Mouse (Mus musculus) effector memory CD4-positive, alpha-beta T cell, adult 7 months (primary cell): ENCODE data around the gene Prkaca. TPM values are rescaled to one million over a fixed set of nuclear protein-coding genes. Genes with fewer than 3 reads are reported as not detected.

Experiments used
- polyA plus RNA-seq: library from polyadenylated mRNA; unstranded; fragments of 100-300 nt; shearing (Covaris generic); gene quantifications from one replicate; pipeline ENCODE4 v1.2.1, GENCODE M21; 2017

Gene Prkaca
- 37.4 TPM for polyA plus RNA-seq

GRCm38 (mm10) chr8:83972150-83973120 is at the start of gene Prkaca:
Gene Prkaca (plus strand): TSS chr8:83972993.

DNA sequence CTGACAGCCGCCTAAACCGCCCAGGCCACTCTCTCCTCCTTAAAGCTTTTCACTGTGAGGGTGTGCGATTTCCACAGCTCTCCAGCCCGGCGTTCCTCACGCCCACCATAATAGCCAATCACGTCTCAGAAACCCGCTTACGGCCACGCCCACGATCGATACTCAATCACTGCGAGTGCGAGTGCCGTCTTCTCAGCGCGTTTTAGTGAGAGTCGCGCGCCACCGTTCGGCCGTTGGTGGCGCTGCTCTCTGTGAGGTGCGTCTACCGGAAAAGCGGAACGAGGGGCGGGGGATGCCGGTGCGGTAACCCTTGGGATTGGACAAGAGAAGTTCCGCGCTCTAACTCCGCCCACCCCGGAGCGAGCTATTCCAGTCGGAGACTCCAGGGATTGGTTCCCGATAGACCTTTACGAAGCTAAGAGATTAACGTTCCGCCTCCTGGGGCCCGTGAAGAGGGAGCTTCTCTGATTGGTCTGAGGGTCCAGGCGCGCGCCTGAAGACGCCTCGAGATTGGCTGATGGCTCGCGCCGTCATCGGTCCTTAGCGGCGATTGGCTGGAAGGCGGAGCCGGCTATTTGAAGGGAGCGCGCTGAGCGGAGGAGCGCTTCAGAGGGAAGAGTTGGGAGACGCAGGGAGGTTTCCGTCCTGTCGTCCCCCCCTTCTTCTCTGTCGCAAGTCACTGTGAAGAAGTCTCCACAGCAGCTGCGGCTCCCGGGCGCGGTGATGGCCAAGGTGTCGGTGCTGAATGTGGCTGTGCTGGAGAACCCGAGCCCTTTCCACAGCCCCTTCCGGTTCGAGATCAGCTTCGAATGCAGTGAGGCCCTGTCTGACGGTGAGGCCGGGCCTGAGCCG is 17.5 kb upstream of the Prkaca start, which contains the start of the genes Gm10644 and Asf1b:
Gene Gm10644, minus strand, starts transcription at position 100 of the 852 bp plus-strand sequence.
Gene Asf1b, plus strand, starts transcription at position 402 of the 852 bp plus-strand sequence.

GRCm38 (mm10) chr8:83997511-83998141 is 24.8 kb downstream of the Prkaca start, which contains the start of gene Samd1:
Gene Samd1 (plus strand): TSS chr8:83997672.

GRCm38 (mm10) chr8:84001281-84002000 is 28.6 kb downstream of the Prkaca start, which contains the start of gene 1700067K01Rik:
Gene 1700067K01Rik (plus strand): TSS chr8:84001502.

GRCm38 (mm10) chr8:84011705-84012498 is 39.1 kb downstream of the Prkaca start, which contains the start of gene 2210011C24Rik:
Gene 2210011C24Rik (minus strand): TSS chr8:84012171.

GRCm38 (mm10) chr8:84021096-84021495 is 48.3 kb downstream of the Prkaca start, which contains the start of gene Palm3:
Gene Palm3 (plus strand): TSS chr8:84021471.

DNA sequence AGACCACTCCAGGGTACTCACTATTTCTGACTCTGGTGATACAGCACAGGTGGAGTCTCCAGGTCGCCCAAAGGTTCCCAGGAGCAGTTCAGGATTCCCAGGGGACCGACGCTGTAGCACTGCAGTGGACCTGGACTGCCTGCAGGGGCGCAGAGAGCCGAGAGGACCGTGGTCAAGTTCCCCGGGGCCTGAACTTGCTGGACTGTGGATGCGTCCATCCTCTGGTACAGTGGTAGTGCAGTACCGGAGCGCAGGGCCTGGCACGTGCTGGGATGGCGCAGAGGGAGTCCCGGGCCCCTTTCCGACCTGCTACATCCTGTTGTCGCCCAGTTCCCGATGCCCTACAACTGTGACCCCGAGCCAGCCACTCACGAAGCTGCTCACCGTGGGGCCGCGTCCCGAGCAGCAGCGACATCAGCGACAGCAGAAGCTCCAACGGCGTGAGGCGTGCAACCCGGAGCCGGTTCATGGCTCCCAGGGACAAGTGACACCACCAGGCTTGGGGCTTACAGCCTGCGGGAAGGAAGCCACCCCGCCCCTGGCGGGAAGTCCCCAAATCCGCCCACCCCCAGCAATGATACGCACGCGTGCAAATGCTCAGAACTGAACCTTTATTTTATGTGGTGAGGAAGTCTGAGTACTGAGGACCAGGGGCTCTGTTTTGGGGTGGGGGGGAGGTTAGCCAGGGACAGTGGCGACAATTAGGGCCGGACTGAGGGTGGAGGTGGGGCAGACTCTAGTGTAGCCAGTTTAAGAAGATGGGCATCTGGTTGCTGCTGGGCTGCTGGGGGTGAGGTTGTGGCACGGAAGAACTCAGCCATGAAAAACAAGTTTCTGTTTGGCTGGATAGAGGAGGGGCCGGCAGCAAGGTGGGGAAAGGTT is 69.5 kb downstream of the Prkaca start, which contains the start of gene Il27ra:
Gene Il27ra, minus strand, starts transcription at position 524 of the 882 bp plus-strand sequence.

DNA sequence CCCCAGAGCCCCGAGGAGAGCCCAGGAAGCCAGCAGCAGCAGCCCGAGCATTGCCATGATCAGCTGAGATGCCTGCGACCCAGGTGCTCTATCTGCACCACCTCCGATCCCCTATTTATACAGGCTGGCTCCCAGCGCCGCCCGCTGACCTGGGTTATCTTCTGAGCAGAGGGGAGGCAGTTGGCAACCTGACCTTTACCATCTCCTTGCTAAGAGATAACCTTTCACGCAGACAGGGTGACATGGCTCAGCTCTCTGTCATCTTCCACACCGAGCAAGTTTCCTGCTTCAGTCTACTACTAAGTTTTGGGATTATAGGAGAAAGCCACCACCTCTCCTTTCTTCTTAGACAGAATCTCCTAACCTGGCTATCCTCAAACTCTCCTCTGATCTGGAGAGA is 72.1 kb downstream of the Prkaca start, which contains the start of gene Rln3:
Gene Rln3, minus strand, starts transcription at position 101 of the 400 bp plus-strand sequence.

Other genes with a start within 250 kb of the Prkaca start
- 521 TPM for gene Adgre5, start 231.7 kb upstream of the Prkaca start, polyA plus RNA-seq
- 5.4 TPM for gene Adgrl1, start 72.9 kb upstream of the Prkaca start, polyA plus RNA-seq
- 0.85 TPM for gene Gm10644, start 17.8 kb upstream of the Prkaca start, polyA plus RNA-seq
- gene Asf1b, start 17.5 kb upstream of the Prkaca start, polyA plus RNA-seq, result 5.4 TPM
- 4.2 TPM for gene Samd1, start 24.7 kb downstream of the Prkaca start, polyA plus RNA-seq
- gene 1700067K01Rik, start 28.5 kb downstream of the Prkaca start, polyA plus RNA-seq, result not detected
- gene 2210011C24Rik, start 39.2 kb downstream of the Prkaca start, polyA plus RNA-seq, result 3.5 TPM
- 4.0 TPM for gene Palm3, start 48.5 kb downstream of the Prkaca start, polyA plus RNA-seq
- gene Il27ra, start 69.6 kb downstream of the Prkaca start, polyA plus RNA-seq, result 213 TPM
- gene Rln3, start 72.0 kb downstream of the Prkaca start, polyA plus RNA-seq, result 0.63 TPM
- gene Gm10643, start 92.1 kb downstream of the Prkaca start, polyA plus RNA-seq, result 2.2 TPM
- 26.0 TPM for gene Rfx1, start 93.8 kb downstream of the Prkaca start, polyA plus RNA-seq
- 29.9 TPM for gene Dcaf15, start 131.8 kb downstream of the Prkaca start, polyA plus RNA-seq
- gene Podnl1, start 153.0 kb downstream of the Prkaca start, polyA plus RNA-seq, result 43.1 TPM
- 38.6 TPM for gene Cc2d1a, start 174.9 kb downstream of the Prkaca start, polyA plus RNA-seq
- 0.43 TPM for gene 4930432K21Rik, start 175.0 kb downstream of the Prkaca start, polyA plus RNA-seq
- not detected for gene Nanos3, start 212.2 kb downstream of the Prkaca start, polyA plus RNA-seq